Mouse (Mus musculus) thymus, adult 18-20 months (tissue): Measurements from ENCODE around the gene Robo4.

ENCODE experiments used
- DNase-seq, 2 experiments: peaks; one replicate each; pipeline ENCODE4 v3.0.0; 2022; ENCODE audit warnings: mixed read lengths in 2 of 2

Gene Robo4

GRCm38 (mm10) chr9:37403011-37403410, 1.3 kb downstream of the Robo4 start:
- DNase-seq: no peak

- DNase-seq: no peak
Observed at GRCm38 (mm10) chr9:37406372-37406771, 4.7 kb downstream of the Robo4 start.

DNA sequence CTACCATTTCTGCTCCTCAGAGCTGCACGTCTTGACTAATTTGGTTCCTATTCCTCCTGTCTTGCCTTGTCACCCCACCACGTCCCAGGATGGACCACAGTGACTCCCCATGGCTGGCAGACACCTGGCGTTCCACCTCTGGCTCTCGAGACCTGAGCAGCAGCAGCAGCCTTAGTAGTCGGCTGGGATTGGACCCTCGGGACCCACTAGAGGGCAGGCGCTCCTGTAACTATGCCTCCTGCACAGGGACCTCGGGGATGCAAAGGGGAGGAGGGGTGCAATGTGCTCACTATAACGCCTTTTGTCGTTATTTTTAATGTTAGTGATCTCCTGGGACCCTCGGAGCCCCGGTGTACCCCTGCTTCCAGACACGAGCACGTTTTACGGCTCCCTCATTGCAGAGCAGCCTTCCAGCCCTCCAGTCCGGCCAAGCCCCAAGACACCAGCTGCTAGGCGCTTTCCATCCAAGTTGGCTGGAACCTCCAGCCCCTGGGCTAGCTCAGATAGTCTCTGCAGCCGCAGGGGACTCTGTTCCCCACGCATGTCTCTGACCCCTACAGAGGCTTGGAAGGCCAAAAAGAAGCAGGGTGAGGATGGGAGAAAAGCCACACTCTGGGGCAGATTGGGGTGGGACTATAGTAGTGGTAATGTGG, 6.3 kb downstream of the Robo4 start:
- no peak for DNase-seq

DNA sequence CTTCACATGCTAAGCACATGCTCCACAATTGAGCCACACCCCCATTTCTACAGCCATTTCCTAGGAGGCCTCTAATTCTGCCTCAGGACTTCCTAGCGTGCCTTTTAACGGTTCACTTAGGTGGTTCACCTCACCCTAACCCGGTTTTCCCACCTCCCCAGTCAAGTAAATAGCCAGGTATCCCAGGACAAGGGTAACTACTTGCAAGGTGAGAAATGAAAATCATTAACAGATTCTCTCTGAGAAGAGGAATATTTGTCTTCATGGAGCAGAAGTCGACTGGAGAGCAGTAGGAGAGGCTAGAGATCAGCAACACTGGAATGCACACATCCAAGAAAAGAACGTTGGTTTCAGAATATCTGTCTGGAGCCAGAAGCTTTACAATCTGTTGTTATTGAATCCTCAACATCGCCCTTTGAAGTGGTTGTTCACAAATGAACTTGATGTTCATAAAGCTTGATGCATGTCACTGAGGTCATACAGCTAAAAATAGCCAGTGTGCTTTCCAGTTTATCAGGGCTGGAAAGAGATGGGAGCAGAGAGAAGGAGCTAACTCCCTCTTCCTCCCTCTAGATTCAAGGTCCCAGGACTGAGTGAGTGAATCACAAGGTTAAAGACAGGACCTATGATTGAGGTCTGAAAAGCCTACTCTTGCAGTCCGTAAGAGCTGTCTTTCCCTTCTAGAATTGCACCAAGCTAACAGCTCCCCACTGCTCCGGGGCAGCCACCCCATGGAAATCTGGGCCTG, 8.2 kb downstream of the Robo4 start:
- no peak for DNase-seq

DNA sequence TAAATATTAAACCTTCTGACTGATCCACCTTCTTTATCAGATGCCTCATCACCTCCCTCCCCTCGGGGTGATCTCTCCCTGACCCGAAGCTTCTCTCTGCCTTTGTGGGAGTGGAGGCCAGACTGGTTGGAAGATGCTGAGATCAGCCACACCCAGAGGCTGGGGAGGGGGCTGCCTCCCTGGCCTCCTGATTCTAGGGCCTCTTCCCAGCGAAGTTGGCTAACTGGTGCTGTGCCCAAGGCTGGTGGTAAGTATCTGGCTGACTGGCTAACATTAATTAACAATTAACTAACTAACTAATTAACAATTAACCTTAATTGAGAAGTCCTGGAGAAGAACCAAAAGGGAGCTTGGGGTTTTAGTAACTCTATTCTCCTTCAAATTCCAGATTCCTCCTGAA, 11.3 kb downstream of the Robo4 start:
- no peak for DNase-seq

- DNase-seq: no peak
Observed at GRCm38 (mm10) chr9:37414666-37415065, 13.0 kb downstream of the Robo4 start.

GRCm38 (mm10) chr9:37418791-37419190, 17.1 kb downstream of the Robo4 start:
- DNase-seq: no peak

DNA sequence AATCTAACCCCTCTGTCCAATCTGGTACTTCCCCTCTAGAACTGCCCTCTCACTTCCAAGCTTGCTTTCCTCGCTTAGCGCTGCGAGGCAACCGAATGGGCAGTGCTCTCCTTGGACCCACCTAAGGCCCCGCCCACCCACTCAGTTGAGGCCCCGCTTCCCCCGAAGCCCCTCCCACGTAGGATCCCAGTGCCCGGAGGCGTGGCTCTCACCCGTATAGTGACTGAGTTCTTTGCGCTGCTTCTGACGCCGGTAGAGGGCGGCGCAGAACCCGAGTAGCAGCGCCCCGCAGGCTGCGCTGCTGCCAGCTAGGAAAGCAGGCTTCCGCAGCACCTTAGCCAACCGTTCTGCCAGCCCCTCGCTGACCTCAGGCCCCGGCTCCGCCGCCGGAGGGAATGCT, 19.0 kb downstream of the Robo4 start:
- DNase-seq: peak; percentile 67 to 75

GRCm38 (mm10) chr9:37421239-37421638, 19.5 kb downstream of the Robo4 start:
- peak in 1 of 2 experiments; percentile 35 for DNase-seq

DNA sequence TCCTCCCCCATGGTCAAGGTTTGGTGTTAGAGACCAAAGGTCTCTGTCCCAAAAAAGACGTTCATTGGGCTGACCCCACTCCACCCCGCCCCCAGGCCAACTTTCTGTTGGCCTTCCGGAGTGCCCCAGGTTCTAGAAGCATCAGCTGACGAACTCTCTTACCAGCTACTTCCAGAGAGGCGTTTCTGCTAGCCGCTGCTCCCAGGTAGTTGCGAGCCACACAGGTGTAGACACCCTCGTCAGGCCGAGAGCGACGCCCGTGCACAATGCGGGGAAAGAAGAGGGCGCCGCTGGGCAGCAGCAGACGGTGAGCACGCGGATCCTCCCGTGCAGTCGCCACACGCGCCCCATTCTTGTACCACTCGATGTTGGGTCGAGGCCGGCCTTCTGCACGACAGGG, 27.6 kb downstream of the Robo4 start:
- DNase-seq: no peak

DNA sequence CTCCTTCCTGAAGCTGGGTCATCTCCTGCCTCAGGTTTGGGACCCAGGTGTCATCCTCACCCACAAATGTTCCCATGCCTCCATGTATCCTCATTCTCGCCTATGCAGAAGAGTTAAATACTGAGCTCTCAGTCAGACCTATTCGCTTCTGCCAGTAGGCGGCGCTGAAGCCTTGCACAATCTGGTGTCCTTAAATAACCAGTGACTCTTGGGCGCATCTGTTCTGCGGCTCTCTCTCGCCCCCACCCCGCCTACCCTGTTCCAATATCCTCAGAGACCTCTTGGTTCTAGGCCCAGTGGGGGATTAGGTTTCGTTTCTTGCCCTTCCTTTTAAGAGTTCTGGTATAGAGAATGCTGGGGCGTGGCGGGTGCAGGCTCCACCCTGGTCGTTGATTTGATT, 28.9 kb downstream of the Robo4 start:
- DNase-seq: peak; percentile 37 to 56

- DNase-seq: no peak
Observed at GRCm38 (mm10) chr9:37432026-37432666, 30.4 kb downstream of the Robo4 start.

GRCm38 (mm10) chr9:37432720-37433421, 31.2 kb downstream of the Robo4 start, which contains the start of gene Robo3:
TSS of gene Robo3 (minus strand) at chr9:37433246.
- no peak for DNase-seq

- no peak for DNase-seq
Observed at GRCm38 (mm10) chr9:37433823-37434560, 32.3 kb downstream of the Robo4 start.

DNA sequence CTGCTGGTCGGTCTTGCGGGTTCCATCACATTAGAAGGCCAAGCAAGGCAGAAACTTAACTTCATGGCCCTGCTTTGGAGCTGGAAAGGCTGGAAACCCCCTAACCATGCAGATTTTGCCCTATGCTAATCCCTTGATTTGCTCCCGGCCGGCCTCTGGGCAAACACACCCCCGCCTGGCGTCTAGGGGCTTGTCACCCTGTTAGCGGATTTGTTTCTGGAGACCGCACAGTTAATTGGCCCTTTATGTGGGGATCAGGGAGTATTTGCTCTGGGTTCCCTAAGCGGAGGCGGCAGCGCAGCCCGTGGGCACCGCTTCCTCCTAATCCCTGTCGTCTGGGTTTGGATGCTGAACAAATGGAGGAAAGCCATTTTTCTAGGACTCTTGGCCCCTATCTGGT, 33.2 kb downstream of the Robo4 start:
- DNase-seq: no peak

DNA sequence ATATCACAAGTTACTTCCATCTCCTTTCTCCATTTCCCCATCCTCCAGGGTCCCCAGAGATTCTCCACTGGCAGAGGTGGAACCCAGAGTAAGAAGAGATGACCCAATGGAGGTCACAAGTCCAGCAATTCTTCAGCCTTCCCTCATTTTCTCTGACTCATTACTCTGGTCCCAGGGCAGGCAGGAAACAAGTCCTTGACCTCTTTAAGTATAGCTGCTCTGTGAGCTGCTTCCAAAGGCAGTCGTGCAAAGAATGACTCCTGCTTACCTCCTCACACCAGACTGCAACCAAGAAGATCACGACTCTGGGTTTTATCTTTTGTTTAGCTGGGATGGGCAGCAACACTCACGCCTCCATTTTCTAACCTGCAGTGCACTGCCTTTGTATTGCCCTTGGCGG, 33.9 kb downstream of the Robo4 start:
- no peak for DNase-seq

- no peak for DNase-seq
Observed at GRCm38 (mm10) chr9:37437772-37438735, 36.4 kb downstream of the Robo4 start.

- no peak for DNase-seq
Observed at GRCm38 (mm10) chr9:37452401-37452800, 50.7 kb downstream of the Robo4 start.

GRCm38 (mm10) chr9:37453328-37453727, 51.6 kb downstream of the Robo4 start:
- no peak for DNase-seq

- DNase-seq: no peak
Observed at GRCm38 (mm10) chr9:37454011-37454492, 52.4 kb downstream of the Robo4 start.

- DNase-seq: no peak
Observed at GRCm38 (mm10) chr9:37454991-37455390, 53.3 kb downstream of the Robo4 start.
